Mouse (Mus musculus) fibroblast of lung, adult 2 months (primary cell): ENCODE data around the gene Hemgn.

ENCODE experiments used
- DNase-seq: peaks from one replicate; pipeline ENCODE4 v3.0.0-alpha.2; 2011; ENCODE audit warnings: low read depth

Gene Hemgn

DNA sequence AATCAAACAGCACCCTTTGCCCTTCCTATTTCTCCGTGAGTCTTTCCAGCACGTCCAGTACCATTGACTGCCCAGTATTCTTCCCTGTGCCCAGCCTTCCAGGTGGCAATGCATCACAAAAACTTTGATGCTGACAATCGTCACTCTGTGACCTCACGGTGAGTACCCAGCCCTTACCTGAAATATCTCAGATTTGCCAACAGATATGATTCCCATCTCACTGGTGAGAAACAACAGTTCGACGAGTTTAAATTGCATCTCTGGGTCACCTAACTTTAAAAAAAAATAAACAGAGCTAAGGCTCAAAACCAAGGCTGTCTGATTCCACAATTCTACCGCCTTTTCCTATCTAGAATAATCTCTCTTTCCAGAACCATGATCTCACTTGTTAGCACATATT, at the start of gene Hemgn:
Hemgn (minus strand) TSS at position 101 of the 400 bp plus-strand sequence.
- DNase-seq = no peak

GRCm38 (mm10) chr4:46458411-46458810, 45.1 kb upstream of the Hemgn start:
- no peak for DNase-seq

DNA sequence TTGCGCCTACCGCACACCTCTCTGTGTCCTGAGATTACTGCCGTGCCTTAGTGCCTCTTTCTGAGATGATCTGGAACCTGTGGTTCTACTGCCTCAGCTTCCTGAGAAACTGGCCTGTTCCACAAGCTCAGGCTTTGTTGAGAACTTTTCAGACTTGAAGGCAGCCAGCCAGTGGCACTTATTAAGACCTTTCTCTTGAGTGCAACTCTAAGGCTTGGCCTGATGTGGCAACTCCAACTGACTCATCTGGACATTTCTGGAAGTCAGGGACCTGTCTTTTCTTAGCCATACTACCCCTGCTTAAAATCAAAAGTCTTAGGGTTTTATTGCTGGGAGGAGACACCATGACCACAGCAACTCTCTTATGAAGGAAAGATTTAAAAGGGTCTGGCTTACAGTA, 43.9 kb upstream of the Hemgn start:
- no peak for DNase-seq

DNA sequence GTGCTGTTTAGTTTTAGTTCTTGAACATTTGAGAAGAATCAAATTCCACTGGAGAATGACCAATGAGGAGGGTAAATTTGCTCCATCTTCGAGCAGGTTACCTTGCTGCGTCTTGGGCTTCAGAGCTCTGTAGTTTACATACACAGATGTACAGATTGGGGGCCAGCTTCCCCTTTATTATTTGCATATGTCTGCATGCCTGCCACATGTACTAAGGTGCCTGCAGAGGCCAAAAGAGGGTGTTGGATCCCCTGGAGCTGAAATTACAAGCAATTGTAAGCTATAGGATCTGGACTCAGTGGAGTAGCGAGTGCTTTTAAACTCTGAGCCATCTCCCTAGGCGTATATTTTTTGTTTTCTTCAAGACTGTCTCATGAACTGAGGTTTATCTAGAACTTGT, 43.5 kb upstream of the Hemgn start:
- DNase-seq = no peak

DNA sequence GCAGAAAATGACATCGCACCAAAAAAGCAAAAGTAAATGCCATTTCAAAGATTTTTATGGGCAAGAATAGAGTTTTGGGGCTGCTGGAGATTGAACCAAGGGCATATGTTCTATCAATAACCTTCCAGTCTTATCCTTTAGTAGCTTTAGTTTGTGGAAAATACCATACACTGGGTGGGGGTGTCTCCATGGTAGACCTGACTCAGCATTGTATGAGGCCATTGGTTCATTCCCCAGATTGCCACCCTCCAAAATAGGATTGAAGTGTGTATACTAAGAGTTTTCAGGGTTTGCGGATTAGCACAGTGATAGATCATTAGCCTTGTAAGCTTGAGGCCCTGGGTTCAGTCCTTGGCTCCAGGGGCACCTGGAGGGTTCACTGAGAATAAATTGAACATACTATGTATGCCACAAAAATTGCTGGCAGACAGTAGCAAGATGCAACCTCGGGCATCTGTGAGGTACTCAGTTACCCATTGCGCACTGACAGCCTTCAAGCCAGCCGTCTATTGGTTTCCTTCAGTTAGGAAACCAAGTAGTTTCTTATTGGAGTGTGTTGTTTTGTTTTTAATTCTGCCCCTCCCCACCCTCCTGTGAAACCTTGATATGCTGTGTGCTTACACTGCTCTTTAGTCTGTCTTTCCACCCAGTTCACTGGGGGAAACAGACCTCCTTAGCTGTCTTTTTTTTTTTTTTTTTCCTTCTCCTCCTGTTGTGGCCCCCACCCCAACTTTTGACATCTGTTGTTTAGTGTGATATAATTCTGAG, 41.0 kb upstream of the Hemgn start:
- DNase-seq = no peak

- DNase-seq = no peak
Measured at GRCm38 (mm10) chr4:46452855-46453719, 39.8 kb upstream of the Hemgn start.

DNA sequence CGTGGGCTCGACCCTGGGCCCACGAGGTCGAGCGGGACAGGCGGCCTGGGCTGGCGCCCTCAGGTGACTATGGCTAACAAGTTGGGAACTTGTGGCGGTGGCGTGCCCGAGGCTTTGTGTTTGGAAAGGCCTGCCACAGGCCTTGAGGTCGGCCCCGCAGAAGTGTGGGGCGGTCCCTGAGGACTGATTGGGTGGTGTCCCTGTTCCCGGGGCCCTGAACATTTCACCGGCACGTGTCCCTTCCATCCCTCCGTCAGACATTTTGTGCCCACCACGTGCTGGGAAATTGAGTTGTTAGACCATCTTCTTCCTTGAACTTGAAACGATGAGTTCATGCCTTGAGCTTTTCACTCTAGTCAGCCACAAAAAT, 39.2 kb upstream of the Hemgn start:
- DNase-seq = no peak

DNA sequence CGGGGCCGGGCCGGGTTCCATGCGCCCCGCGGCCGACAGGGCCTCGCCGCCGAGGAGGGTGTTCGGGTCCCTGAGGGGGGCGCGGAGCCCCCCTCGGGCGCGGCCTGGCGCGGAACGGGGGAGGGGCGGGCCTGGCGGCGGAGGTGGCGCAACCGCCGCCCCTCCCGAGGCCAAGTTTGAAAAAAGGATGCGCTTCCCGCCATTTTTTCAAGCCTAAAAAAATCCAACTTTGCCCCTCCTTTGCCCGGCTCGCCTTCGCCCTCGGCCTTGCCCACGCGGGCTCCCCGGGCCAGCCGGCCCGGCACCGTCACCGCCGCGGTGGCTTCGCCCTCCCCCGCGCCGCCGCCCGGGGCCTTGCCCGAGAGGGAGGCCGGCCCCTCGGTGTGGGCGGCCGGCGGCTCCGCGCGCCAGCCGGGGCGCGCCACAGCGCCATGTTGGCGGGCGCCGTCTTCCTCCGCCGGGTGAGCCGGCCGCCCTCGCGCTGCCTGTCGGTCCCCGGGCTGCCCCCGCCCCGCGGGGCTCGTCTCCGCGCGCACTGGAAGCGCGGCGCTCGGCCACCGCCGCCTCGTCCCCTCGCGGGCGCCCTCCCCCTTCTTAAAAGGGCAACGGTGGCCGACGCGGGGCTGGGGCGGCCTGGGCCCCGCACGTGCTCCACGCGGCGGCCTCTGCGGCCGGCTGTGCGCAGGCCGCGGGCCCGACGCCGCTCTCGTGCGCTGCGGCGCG, 38.6 kb upstream of the Hemgn start:
- no peak for DNase-seq

GRCm38 (mm10) chr4:46451240-46451757, 38.0 kb upstream of the Hemgn start:
- no peak for DNase-seq

- DNase-seq = peak; percentile 60
Measured at GRCm38 (mm10) chr4:46450519-46451131, 37.3 kb upstream of the Hemgn start, which contains the start of gene Anp32b. Gene Anp32b, plus strand, starts transcription at chr4:46450902.

DNA sequence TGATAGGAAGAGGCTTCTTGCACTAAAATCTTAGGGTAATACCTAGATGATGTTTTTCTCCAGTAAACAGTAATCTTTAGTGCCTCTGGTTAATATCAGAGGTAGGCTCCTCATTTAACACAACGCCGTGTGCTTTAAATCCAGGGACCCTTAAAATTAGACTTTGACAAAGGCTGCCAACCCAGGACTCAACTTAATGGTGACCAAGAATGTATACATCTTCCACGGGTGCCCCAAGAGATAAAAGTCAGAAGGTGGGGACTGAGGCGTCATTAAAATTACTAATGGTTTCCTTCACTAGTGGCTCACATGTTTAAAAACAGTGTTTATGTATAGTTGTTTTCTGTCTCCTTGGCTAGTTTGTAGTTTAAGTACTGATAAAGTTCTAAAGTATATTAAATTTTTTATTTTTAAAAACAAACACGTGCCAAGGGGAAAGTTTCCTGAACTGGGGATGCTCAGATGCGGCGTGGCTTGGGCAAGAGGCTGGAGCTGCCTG, 36.8 kb upstream of the Hemgn start:
- DNase-seq = no peak

DNA sequence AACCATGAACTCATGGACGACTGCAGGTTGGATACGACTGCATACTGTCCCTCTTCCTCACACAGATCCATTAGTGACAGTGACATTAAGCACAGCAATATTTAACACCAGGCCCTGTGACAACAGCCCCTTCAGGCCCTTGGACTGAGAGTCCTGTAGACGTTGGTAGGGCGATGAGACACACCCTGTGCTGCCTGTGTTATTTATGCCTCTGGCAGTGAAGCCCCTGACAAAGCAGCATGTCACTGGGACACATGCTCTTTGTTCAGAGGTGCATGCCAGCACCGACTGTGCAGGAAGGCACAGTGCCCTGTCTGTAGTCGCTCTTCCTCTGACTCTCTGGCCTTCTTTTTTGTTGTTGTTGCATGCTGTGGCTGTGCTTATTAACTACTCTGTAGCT, 35.6 kb upstream of the Hemgn start:
- no peak for DNase-seq

GRCm38 (mm10) chr4:46447461-46447860, 34.2 kb upstream of the Hemgn start:
- DNase-seq = no peak

- DNase-seq = no peak
Measured at GRCm38 (mm10) chr4:46445237-46445945, 32.1 kb upstream of the Hemgn start.

GRCm38 (mm10) chr4:46442501-46442900, 29.2 kb upstream of the Hemgn start:
- DNase-seq = no peak

- no peak for DNase-seq
Measured at GRCm38 (mm10) chr4:46432339-46433036, 19.2 kb upstream of the Hemgn start.

GRCm38 (mm10) chr4:46428903-46429499, 15.7 kb upstream of the Hemgn start:
- no peak for DNase-seq

DNA sequence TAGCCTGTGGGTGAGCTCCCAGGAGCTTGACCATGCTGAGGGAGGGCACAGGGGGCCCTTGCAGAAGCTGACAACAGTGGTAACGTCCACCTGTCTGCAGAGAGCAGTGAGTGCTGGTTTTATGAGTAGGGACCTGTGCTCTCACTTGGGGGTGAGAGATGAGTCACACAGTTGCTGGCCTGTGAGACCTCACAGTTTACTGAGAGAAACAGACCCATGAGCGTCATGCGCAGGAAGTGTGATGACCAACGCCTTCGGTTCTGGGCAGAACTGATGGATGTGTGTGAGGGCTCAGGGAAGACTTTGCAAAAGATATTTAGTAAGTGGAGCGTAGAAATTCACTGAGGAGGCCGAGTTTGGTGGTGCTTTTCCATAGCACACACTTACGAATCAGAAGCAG, 9.3 kb upstream of the Hemgn start:
- no peak for DNase-seq

DNA sequence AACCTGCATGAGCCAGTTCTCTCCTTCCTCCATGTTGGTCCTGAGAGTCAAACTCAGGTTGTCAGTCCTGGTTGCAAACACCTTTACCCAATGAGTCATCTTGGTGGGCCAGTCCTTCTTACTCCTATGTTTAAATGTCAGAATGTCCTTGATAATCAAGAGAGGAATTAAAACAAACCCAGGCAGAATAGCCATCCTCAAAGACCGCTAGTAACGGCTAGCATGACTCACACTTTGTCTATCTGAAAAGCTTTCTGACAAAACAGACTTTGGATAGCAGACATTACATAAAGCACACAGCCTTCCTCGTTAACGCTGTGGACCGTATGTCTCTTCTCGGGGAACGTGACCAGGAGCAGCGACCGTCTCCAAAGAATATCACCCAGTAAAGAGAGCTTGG, 5.5 kb upstream of the Hemgn start:
- no peak for DNase-seq

DNA sequence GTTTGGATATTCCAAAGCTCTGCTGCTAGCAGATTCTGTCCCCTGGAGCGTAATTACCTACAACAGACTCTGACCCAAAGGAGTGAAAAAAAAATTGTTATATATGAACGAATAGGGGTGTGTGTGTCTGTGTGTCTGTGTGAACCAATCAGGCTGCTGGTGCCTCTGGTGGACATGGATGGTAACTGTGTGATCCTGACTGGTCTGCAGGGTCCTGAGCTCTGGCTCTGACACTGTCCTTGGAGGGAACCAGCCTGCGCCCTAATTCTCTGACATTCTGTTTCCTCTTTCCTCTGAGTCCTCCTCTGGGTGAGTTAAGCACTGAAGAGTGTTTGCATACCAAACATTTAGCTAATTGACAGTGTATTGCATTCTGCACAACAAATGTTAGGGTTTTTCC, 4.2 kb upstream of the Hemgn start:
- no peak for DNase-seq
